Mouse (Mus musculus): ENCODE measurements at regions not wholly inside any gene's neighbourhood (a gene's known extent, or its start where the extent isn't known, plus 50 kb on each side); places are given as distances from the start of the nearest gene placed in this dataset.
"Not testable (repeated sequence)": the region's sequence is repeated elsewhere in the genome, so short reads cannot be mapped to it uniquely, and the experiment has no call there.

DNA sequence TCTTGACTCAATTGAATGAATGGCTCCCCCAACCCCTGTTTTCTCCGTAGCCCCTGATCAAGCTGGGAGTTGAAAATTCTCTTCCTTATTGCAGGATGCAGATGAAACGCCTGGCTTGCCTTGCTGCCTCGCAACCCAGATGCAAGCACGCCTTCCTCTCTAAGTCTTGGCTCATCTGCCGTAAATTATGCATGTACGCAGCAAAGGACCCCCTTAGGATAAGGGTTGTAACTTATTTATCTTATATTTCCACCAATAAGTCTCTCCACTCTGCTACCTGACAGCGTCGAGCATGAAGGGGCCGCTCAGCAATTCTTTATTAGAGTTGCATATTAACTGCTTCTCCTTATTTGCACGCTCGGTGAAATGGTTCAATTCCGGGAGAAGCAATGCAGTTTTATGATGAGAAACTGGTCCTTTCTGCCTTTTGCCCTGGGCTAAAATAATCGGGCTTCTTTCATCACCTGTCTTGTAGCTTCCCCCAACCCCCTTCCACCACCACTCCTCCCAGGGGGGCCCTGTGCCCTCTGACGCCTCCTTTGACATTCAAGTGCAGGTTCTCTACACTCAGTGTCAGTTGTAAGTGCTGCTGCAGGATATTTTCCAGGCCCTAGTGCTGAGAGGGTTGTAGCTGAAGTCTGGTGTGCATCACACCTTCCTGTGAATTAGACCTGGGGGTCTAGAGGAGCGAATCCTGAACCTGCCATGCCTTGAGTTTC, 246.0 kb downstream of the Eipr1 start:
- Histone ChIP-seq H3K27me3 (no peaks in the 10 kb centered on the region), H3K27ac (replicated peaks) (0 out of 2 replicates have a peak overlapping the region, but pooled peaks have one; percentile 10), H3K9me3 (no peaks in the 10 kb centered on the region), H3K36me3 (no peaks in the 10 kb centered on the region), H3K4me1 (0 out of 2 replicates have a peak, but pooled peaks cover 3% of the 10 kb centered on the region), H3K4me3 (no peak overlapping the region), H3K9ac (replicated peaks) (no peak overlapping the region), H3K4me2 (replicated peaks) (no peak overlapping the region)
- no peak for ATAC-seq (ENCODE audit: low FRiP score, low read depth)
- WGBS, result 70% methylated on average over 15 of the region's 15 CpGs

GRCm38 (mm10) chr12:28999963-29000451, 248.4 kb downstream of the Eipr1 start:
- H3K4me1 ChIP-seq, result 0 out of 2 replicates have a peak, but pooled peaks cover 3% of the 10 kb centered on the region
- no peaks in the 10 kb centered on the region for H3K27me3 ChIP-seq
- H3K4me3 ChIP-seq, result no peak overlapping the region
- no peaks in the 10 kb centered on the region for H3K36me3 ChIP-seq
- 73% methylated on average over 6 of the region's 6 CpGs for WGBS
- ATAC-seq (ENCODE audit: low FRiP score, low read depth), result no peak
- no peak overlapping the region for H3K9ac ChIP-seq (replicated peaks)
- no peaks in the 10 kb centered on the region for H3K9me3 ChIP-seq
- no peak overlapping the region for H3K4me2 ChIP-seq (replicated peaks)
- H3K27ac ChIP-seq (replicated peaks), result no peak overlapping the region

GRCm38 (mm10) chr12:29004504-29004903, 252.9 kb downstream of the Eipr1 start:
- no peaks in the 10 kb centered on the region for H3K9me3 ChIP-seq
- H3K9ac ChIP-seq (replicated peaks), result no peak overlapping the region
- H3K4me2 ChIP-seq (replicated peaks), result no peak overlapping the region
- H3K27me3 ChIP-seq, result no peaks in the 10 kb centered on the region
- ATAC-seq (ENCODE audit: low FRiP score, low read depth), result no peak
- H3K27ac ChIP-seq (replicated peaks), result no peak overlapping the region
- H3K4me3 ChIP-seq, result no peak overlapping the region
- no peaks in the 10 kb centered on the region for H3K36me3 ChIP-seq
- 88% methylated on average over 13 of the region's 13 CpGs for WGBS
- H3K4me1 ChIP-seq, result no peaks in the 10 kb centered on the region

- ATAC-seq (ENCODE audit: low FRiP score, low read depth), result no peak
Observed at GRCm38 (mm10) chr12:29014601-29015000, 263.0 kb downstream of the Eipr1 start.

DNA sequence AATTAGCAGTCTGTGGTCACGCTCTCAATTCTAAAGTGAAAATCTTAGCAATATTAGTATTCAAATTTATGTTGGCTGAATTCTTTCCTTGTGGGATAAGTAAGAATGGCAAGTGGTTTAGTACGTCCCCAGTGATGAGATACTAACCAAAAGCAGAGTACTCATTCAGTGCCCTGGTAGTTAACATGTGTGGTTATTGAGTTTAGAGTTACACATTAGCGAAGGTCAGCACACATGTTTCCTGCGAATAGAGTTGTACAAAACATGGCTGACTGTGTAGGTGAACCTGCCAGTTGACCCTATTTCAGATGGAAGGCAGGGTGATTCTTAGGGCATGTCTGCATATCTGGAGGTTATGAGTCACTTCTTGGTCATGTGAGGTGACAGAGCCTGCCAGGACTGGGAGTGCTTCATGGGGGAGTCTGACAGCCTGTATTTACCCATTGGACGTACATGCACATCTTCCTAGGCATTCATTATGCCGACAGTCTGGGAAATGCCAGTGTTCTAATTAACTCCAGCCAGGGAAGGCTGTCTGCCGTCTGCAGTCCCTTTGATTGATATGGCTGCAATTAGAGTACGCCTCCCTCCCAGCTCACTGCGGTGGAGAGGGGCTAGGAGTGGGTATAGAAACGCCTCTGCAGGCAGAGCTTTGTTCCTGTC, 263.7 kb downstream of the Eipr1 start:
- H3K4me2 ChIP-seq (replicated peaks), result no peak overlapping the region
- H3K9me3 ChIP-seq, result no peaks in the 10 kb centered on the region
- 58% methylated on average over 10 of the region's 10 CpGs for WGBS
- peaks cover 18% of the 10 kb centered on the region; the same call in 1 of the 2 replicates for H3K4me1 ChIP-seq
- no peak overlapping the region for H3K9ac ChIP-seq (replicated peaks)
- no peaks in the 10 kb centered on the region for H3K36me3 ChIP-seq
- no peaks in the 10 kb centered on the region for H3K27me3 ChIP-seq
- ATAC-seq (ENCODE audit: low FRiP score, low read depth), result peak; percentile 71
- no peak overlapping the region for H3K4me3 ChIP-seq
- 0 out of 2 replicates have a peak overlapping the region, but pooled peaks have one; percentile 11 for H3K27ac ChIP-seq (replicated peaks)

More at GRCm38 (mm10) chr12:29014601-29015000, 263.0 kb downstream of the Eipr1 start:
- H3K9me3 ChIP-seq, result no peaks in the 10 kb centered on the region
- H3K4me1 ChIP-seq, result peaks cover 18% of the 10 kb centered on the region; the same call in 1 of the 2 replicates
- no peaks in the 10 kb centered on the region for H3K36me3 ChIP-seq
- H3K9ac ChIP-seq (replicated peaks), result no peak overlapping the region
- no peak overlapping the region for H3K27ac ChIP-seq (replicated peaks)
- no peaks in the 10 kb centered on the region for H3K27me3 ChIP-seq
- H3K4me2 ChIP-seq (replicated peaks), result no peak overlapping the region
- 90% methylated on average over 9 of the region's 9 CpGs for WGBS
- H3K4me3 ChIP-seq, result no peak overlapping the region

DNA sequence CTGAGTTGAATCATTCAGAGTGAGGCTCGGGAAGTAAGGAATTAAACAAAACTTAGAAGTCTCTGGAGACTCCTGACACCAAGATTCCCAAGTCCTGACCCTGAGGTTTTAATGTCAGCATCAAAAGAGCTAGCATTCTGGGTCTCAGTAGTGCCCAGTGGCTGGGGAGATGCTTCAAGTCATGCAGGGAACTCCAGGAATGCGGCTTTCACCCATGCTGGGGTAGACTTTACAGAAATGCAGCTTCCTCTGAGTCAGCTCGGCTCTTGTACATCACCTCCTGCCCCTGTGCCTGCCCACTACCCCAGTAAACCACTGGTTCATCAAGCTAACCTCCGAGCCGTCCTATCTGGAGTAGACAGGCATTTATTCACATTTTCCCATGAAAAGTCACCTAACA, 269.5 kb downstream of the Eipr1 start:
- 0 out of 2 replicates have a peak, but pooled peaks cover 3% of the 10 kb centered on the region for H3K4me1 ChIP-seq
- no peaks in the 10 kb centered on the region for H3K27me3 ChIP-seq
- no peak overlapping the region for H3K27ac ChIP-seq (replicated peaks)
- ATAC-seq (ENCODE audit: low FRiP score, low read depth), result no peak
- H3K9me3 ChIP-seq, result no peaks in the 10 kb centered on the region
- WGBS, result 78% methylated on average over 5 of the region's 5 CpGs
- H3K36me3 ChIP-seq, result no peaks in the 10 kb centered on the region
- H3K4me2 ChIP-seq (replicated peaks), result no peak overlapping the region
- no peak overlapping the region for H3K4me3 ChIP-seq
- H3K9ac ChIP-seq (replicated peaks), result no peak overlapping the region

DNA sequence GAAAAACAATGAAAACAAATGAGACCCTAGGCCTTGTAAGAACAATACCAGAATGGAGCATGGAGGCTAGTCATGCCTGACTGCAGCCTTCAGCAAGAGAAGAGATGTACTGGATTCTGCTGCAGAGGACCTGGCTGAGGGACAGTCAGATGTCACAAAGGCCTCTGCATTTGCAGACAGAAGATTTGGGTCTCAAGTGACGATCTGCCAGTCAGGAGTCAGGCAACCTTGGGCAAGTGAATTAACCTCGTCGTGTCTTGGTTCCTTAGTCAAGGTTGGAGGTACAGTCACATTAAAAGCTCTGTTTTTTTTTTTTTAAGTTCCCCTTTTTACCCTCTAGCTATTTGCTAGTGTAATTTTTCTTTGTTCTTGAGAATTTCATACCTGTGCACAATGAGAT, 276.6 kb downstream of the Eipr1 start:
- WGBS, result 58% methylated on average over 3 of the region's 3 CpGs
- Histone ChIP-seq H3K4me2 (replicated peaks) (no peak overlapping the region), H3K4me3 (no peak overlapping the region), H3K9me3 (no peaks in the 10 kb centered on the region), H3K27ac (replicated peaks) (no peak overlapping the region), H3K4me1 (peaks cover 3% of the 10 kb centered on the region; the same call in 1 of the 2 replicates), H3K36me3 (no peaks in the 10 kb centered on the region), H3K9ac (replicated peaks) (no peak overlapping the region), H3K27me3 (no peaks in the 10 kb centered on the region)
- ATAC-seq (ENCODE audit: low FRiP score, low read depth), result no peak

- Histone ChIP-seq H3K27me3 (no peaks in the 10 kb centered on the region), H3K4me3 (no peak overlapping the region), H3K27ac (replicated peaks) (no peak overlapping the region), H3K4me2 (replicated peaks) (no peak overlapping the region), H3K36me3 (no peaks in the 10 kb centered on the region), H3K9ac (replicated peaks) (no peak overlapping the region), H3K4me1 (peaks cover 3% of the 10 kb centered on the region; the same call in 1 of the 2 replicates), H3K9me3 (no peaks in the 10 kb centered on the region)
- 60% methylated on average over 7 of the region's 7 CpGs for WGBS
- ATAC-seq (ENCODE audit: low FRiP score, low read depth), result no peak
Observed at GRCm38 (mm10) chr12:29029461-29029860, 277.9 kb downstream of the Eipr1 start.

DNA sequence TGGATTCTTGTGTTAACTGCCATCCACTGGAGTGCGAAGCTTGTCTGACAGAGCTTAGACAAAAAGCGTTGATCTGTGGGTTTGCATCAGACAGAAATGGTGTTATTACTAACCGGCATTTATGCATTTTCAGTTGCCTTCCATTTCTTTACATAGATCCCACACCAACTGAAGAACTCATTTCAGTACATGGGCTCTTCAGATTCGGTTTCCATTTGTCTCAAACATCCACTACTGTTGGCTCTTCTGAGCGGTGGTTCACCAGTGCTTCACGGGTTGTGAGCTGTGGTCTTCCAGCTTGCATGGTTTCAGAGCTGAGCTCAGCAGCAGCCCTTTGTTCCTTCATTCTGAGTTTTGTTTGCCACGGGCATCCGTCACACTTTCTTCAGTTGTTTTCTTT, 294.4 kb downstream of the Eipr1 start:
- Histone ChIP-seq H3K4me3 (no peak overlapping the region), H3K36me3 (no peaks in the 10 kb centered on the region), H3K9ac (replicated peaks) (no peak overlapping the region), H3K9me3 (no peaks in the 10 kb centered on the region), H3K27me3 (no peaks in the 10 kb centered on the region; the same call in 1 of the 2 replicates), H3K4me1 (peaks cover 23% of the 10 kb centered on the region), H3K4me2 (replicated peaks) (no peak overlapping the region), H3K27ac (replicated peaks) (no peak overlapping the region)
- ATAC-seq (ENCODE audit: low FRiP score, low read depth), result no peak
- 82% methylated on average over 8 of the region's 8 CpGs for WGBS

GRCm38 (mm10) chr12:29048596-29048995, 297.0 kb downstream of the Eipr1 start:
- not testable (repeated sequence) for H3K27me3 ChIP-seq; ATAC-seq (ENCODE audit: low FRiP score, low read depth); H3K36me3 ChIP-seq; H3K9me3 ChIP-seq; H3K9ac ChIP-seq (replicated peaks); H3K4me3 ChIP-seq; H3K4me2 ChIP-seq (replicated peaks)
- peak overlapping the region; percentile 87 for H3K27ac ChIP-seq (replicated peaks)
- WGBS, result 58% methylated on average over 4 of the region's 4 CpGs
- peaks cover 25% of the 10 kb centered on the region for H3K4me1 ChIP-seq

DNA sequence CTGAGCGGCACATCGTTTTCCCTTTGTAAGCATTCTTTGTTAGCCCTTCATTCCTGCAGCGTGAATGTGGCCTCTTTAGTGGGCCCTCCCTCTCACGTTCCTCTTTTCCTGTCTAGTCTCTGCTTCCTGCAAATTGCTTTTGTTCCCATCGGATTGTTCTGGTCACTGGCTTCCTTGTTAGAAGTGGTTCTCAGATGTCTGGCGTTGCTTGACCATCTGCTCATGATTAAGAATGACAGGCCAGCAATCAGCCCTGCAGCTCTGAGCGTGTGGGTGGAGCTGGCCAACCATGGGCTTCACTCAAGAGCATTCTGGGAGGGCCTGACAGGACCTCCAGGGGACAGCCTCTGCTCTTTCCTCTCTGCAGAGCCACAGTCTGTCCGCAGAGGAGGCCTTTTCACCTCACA, 297.5 kb downstream of the Eipr1 start:
- Histone ChIP-seq H3K9ac (replicated peaks) (no peak overlapping the region), H3K27ac (replicated peaks) (peak overlapping the region; percentile 87), H3K4me3 (no peak overlapping the region), H3K9me3 (no peaks in the 10 kb centered on the region), H3K27me3 (no peaks in the 10 kb centered on the region; the same call in 1 of the 2 replicates), H3K4me1 (peaks cover 28% of the 10 kb centered on the region), H3K36me3 (no peaks in the 10 kb centered on the region), H3K4me2 (replicated peaks) (no peak overlapping the region)
- WGBS, result 2% methylated on average over 8 of the region's 8 CpGs
- peak; percentile 96 for ATAC-seq (ENCODE audit: low FRiP score, low read depth)

GRCm38 (mm10) chr12:29049801-29050200, 298.2 kb downstream of the Eipr1 start:
- Histone ChIP-seq H3K4me3 (no peak overlapping the region), H3K27me3 (no peaks in the 10 kb centered on the region; the same call in 1 of the 2 replicates), H3K36me3 (no peaks in the 10 kb centered on the region), H3K4me2 (replicated peaks) (no peak overlapping the region), H3K27ac (replicated peaks) (peak overlapping the region; percentile 87), H3K4me1 (peaks cover 34% of the 10 kb centered on the region), H3K9ac (replicated peaks) (no peak overlapping the region), H3K9me3 (no peaks in the 10 kb centered on the region)
- no peak for ATAC-seq (ENCODE audit: low FRiP score, low read depth)
